Mouse (Mus musculus): ENCODE measurements around the gene Klf12.
"Not testable (repeated sequence)": the region's sequence is repeated elsewhere in the genome, so short reads cannot be mapped to it uniquely, and the experiment has no call there.

The Klf12 gene

GRCm38 (mm10) chr14:99856158-99857011 is 428.1 kb downstream of the Klf12 start:
- DNase-seq: no peak

DNA sequence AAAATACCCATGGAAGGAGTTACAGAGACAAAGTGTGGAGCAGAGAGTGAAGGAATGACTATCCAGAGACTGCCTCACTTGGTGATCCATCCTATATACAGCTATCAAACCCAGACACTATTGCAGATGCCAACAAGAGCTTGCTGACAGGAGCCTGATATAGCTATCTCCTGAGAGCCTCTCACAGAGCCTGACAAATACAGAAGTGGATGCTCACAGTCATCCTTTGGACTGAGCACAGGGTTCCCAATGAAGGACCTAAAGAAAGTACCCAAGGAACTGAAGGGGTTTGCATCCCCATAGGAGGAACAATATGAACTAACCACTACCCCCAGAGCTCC is 430.0 kb downstream of the Klf12 start:
- not testable (repeated sequence) for DNase-seq

DNA sequence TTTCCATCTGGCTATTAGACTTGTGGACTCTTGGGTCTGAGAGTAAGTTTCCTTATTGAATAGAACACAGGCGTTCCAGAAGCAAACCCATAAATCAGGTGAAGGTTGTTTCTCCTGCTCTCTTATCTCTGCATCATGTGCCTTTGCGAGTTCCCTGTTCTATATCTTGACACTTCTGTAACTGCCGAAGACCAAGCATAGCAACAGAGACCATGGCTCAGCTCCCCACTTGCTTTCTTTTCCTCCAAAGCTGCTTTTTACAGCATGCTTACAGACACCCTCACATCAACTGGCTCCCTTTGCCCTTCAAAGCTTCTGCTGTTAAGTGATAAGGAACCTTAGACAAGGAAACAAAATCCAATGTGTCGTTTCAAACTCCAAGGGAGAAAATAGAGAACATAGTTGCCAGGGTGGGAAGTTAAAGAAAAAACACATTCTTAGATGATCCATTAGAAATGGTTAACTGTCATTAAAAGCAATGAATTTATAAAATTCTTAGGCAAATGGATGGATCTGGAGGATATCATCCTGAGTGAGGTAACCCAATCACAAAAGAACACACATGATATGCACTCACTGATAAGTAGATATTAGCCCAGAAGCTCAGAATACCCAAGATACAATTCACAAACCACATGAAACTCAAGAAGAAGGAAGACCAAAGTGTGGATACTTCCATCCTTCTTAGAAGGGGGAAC is 430.6 kb downstream of the Klf12 start:
- not testable (repeated sequence) for DNase-seq

DNA sequence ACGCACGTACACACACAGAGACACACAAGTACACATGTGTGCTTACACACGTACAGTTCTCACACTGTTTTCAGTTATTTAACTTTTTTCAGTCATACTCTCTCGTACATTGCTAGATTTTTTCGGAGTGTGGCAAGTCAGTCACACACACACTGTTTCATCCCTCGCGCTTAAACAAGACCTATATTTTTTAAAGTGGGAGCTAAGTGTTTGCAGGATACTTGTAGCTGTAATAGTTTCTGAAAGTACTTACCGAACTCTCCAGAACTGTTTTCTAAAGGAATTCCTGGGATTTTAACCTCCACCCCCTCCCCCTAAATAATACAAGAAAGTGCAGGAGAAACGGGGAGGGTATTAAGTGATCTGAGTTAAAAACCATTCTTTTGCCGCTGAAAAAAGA is 434.1 kb downstream of the Klf12 start:
- DNase-seq: no peak

DNA sequence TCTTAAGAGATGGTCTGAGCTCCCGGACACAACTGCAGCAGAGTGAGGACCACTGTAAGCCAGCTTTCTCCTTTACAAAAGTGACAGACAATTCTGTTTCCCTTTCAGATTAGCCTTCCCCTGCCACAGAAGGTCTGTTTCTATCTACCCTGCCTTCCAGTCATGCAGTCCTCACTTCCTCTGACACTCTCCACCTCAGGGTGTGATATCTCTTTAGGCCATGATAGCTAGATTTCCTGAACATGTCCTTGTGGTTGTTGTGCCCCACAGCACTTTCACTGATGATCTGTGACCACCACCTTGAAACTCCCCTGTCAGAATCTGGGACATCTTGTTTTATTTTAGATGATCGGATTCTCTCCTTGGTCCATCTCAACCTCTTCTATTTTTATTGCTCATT is 437.0 kb downstream of the Klf12 start:
- DNase-seq: no peak

DNA sequence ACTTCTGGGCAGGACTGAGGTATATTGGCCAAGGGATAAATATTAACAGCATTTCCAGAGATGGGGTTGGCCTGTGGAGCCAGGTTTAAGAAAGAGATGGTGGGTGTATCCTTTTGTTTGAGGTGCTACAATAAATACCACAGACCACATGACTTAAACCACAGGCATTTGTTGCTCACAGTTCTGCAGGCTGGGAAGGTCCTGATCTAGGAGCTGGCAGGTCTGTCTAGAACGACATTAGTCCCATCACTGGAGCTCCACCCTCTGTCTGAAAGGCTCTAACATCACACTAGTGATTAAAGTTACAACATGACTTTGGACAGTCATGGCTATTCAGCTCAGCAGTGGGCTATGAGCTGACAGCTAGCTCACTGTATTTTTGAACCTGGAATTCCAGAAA is 457.8 kb downstream of the Klf12 start:
- DNase-seq: no peak

Measured in kidney, adult 8-10 months (tissue).